Mouse (Mus musculus) stomach, embryonic 14.5 days (tissue): ENCODE measurements around the gene Snrpd2. TPM values are rescaled to one million over a fixed set of nuclear protein-coding genes. Genes with fewer than 3 reads are reported as not detected.

Experiments used
- ATAC-seq: fragments of 200-750 bp; cut with Nextera tagmentation; 2 replicates; pipeline ENCODE4 v1.8.0; 2017; ENCODE audit warnings: low read depth, moderate TSS enrichment; ENCODE audit not compliant: insufficient number of reproducible peaks, insufficient read depth, low FRiP score
- H3K27ac ChIP-seq: fragments of 300-500 bp; sonication (generic); 2 replicates; pipeline ENCODE4 v1.5.1; 2014; ENCODE audit warnings: mild to moderate bottlenecking, low read length, moderate library complexity, mixed read lengths
- H3K27me3 ChIP-seq: fragments of 300-500 bp; sonication (generic); 2 replicates; pipeline ENCODE4 v1.6.1; 2014; ENCODE audit warnings: low read length, control low read depth, mixed read lengths; ENCODE audit not compliant: control insufficient read depth, insufficient read depth
- H3K36me3 ChIP-seq: fragments of 300-500 bp; sonication (generic); 2 replicates; pipeline ENCODE4 v1.6.1; 2014; ENCODE audit warnings: mild to moderate bottlenecking, control low read depth, low read length, moderate library complexity, mixed read lengths; ENCODE audit not compliant: control insufficient read depth, insufficient read depth
- H3K4me1 ChIP-seq: fragments of 300-500 bp; sonication (generic); 2 replicates; pipeline ENCODE4 v1.6.1; 2014; ENCODE audit warnings: low read length, control low read depth, mixed read lengths; ENCODE audit not compliant: control insufficient read depth, insufficient read depth
- H3K4me2 ChIP-seq: fragments of 300-500 bp; sonication (generic); replicated peaks from 2 replicates; pipeline ENCODE4 v1.6.1; 2014; ENCODE audit warnings: low read depth, low read length, control low read depth
- H3K4me3 ChIP-seq: fragments of 300-500 bp; sonication (generic); 2 replicates; pipeline ENCODE4 v1.5.1; 2014; ENCODE audit warnings: low read depth, low read length, control low read depth
- H3K9ac ChIP-seq: fragments of 300-500 bp; sonication (generic); replicated peaks from 2 replicates; pipeline ENCODE4 v1.6.1; 2014; ENCODE audit warnings: low read depth, mild to moderate bottlenecking, control low read depth, low read length, moderate library complexity, mixed read lengths
- H3K9me3 ChIP-seq: fragments of 300-500 bp; sonication (generic); 2 replicates; pipeline ENCODE4 v1.6.1; 2016; ENCODE audit warnings: low read depth, low read length, control low read depth; ENCODE audit not compliant: control insufficient read depth
- WGBS: fragments of 180-500 bp; shearing (Covaris S2); extraction: QIAGEN DNeasy Blood & Tissue Kit; methylation state at CpG from one replicate; pipeline ENCODE4 v1.1.7; 2014; 5-methylcytosine and 5-hydroxymethylcytosine counted together
- polyA plus RNA-seq: library from polyadenylated mRNA; unstranded; fragments of >200 nt; fragmentation: Nextera tagmentation; extraction: Ambion mirVana; gene quantifications from 2 replicates; pipeline ENCODE4 v1.2.1, GENCODE M21; 2014

Snrpd2 gene
- polyA plus RNA-seq, 1 experiment from 2014 or later = 161 TPM

GRCm38 (mm10) chr7:19119631-19120429, 29.7 kb upstream of the Snrpd2 start, which contains the start of gene Fbxo46:
Fbxo46 (plus strand) TSS chr7:19119859.
- peak; percentile 95 for ATAC-seq
- H3K36me3 ChIP-seq = no peaks in the 10 kb centered on the region
- WGBS = 1% methylated on average over 34 of the region's 34 CpGs
- H3K27me3 ChIP-seq = no peaks in the 10 kb centered on the region
- H3K9ac ChIP-seq = peak within 1 kb of the TSS; percentile 74
- peak within 1 kb of the TSS; percentile 68 for H3K4me3 ChIP-seq
- peaks cover 16% of the 10 kb centered on the region; the same call in 1 of the 2 replicates for H3K4me1 ChIP-seq
- peaks cover 4% of the 10 kb centered on the region; the same call in 1 of the 2 replicates for H3K9me3 ChIP-seq
- peak within 1 kb of the TSS; percentile 48; the same call in 1 of the 2 replicates for H3K27ac ChIP-seq
- peak within 1 kb of the TSS; percentile 85 for H3K4me2 ChIP-seq

GRCm38 (mm10) chr7:19121686-19122085, 27.8 kb upstream of the Snrpd2 start:
- H3K4me2 ChIP-seq = no peak overlapping the region
- H3K4me3 ChIP-seq = no peak overlapping the region
- H3K9me3 ChIP-seq = peaks cover 4% of the 10 kb centered on the region; the same call in 1 of the 2 replicates
- no peak overlapping the region for H3K9ac ChIP-seq
- no peak for ATAC-seq
- WGBS = 88% methylated on average over 4 of the region's 4 CpGs
- peaks cover 16% of the 10 kb centered on the region; the same call in 1 of the 2 replicates for H3K4me1 ChIP-seq
- H3K27ac ChIP-seq = no peak overlapping the region
- no peaks in the 10 kb centered on the region for H3K36me3 ChIP-seq
- H3K27me3 ChIP-seq = no peaks in the 10 kb centered on the region

GRCm38 (mm10) chr7:19124713-19125112, 24.8 kb upstream of the Snrpd2 start:
- Histone ChIP-seq H3K9me3 (no peaks in the 10 kb centered on the region), H3K9ac (no peak overlapping the region), H3K27me3 (no peaks in the 10 kb centered on the region), H3K36me3 (no peaks in the 10 kb centered on the region; the same call in 1 of the 2 replicates), H3K4me1 (peaks cover 9% of the 10 kb centered on the region; the same call in 1 of the 2 replicates), H3K27ac (no peak overlapping the region), H3K4me2 (no peak overlapping the region), H3K4me3 (no peak overlapping the region)
- WGBS = 92% methylated on average over 6 of the region's 6 CpGs
- ATAC-seq = no peak

DNA sequence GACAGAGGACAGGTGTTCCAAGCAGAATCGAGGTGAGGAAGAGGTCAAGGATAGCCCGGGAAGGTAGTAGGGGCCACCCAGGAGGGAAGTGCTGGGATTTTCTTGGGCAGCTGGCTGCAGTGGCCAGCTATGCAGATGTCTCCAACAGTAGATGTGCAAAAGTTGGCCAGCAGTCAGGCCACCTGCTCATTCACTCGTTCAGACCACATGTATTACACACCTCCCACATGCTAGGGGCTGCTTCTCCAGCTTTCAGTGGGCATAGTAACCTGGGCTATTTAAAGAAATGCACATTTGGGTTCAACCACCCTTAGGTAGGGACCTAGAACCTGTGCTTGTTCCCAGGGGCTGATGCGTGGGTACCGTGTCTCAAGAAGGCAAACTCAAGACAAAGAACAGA, 21.8 kb upstream of the Snrpd2 start:
- no peak overlapping the region for H3K9ac ChIP-seq
- no peaks in the 10 kb centered on the region for H3K9me3 ChIP-seq
- no peaks in the 10 kb centered on the region for H3K4me1 ChIP-seq
- H3K4me2 ChIP-seq = no peak overlapping the region
- WGBS = 81% methylated on average over 5 of the region's 5 CpGs
- ATAC-seq = no peak
- H3K36me3 ChIP-seq = no peaks in the 10 kb centered on the region; the same call in 1 of the 2 replicates
- H3K4me3 ChIP-seq = no peak overlapping the region
- H3K27me3 ChIP-seq = no peaks in the 10 kb centered on the region
- H3K27ac ChIP-seq = no peak overlapping the region

DNA sequence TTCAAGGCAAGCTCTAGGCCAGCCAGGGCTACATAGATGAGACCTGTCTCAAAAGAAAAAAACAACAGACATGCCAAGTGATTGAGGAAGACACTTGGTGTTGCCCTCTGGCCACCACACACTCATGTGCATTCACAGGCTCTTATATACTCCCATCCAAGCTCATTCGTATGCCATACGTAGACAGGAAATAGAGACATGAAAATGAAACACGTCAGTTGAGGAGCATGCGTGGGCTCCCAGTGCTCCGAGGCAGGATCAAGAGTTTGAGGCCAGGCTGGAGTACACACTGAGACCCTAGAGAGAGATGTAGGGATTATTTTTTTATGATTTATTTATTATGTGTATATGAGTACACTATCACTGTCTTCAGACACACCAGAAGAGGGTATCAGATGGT, 20.1 kb upstream of the Snrpd2 start:
- H3K27ac ChIP-seq = no peak overlapping the region
- no peak overlapping the region for H3K4me3 ChIP-seq
- H3K4me2 ChIP-seq = no peak overlapping the region
- no peaks in the 10 kb centered on the region for H3K9me3 ChIP-seq
- H3K9ac ChIP-seq = no peak overlapping the region
- no peaks in the 10 kb centered on the region for H3K27me3 ChIP-seq
- no peaks in the 10 kb centered on the region; the same call in 1 of the 2 replicates for H3K36me3 ChIP-seq
- WGBS = 93% methylated on average over 5 of the region's 5 CpGs
- ATAC-seq = no peak
- no peaks in the 10 kb centered on the region for H3K4me1 ChIP-seq

DNA sequence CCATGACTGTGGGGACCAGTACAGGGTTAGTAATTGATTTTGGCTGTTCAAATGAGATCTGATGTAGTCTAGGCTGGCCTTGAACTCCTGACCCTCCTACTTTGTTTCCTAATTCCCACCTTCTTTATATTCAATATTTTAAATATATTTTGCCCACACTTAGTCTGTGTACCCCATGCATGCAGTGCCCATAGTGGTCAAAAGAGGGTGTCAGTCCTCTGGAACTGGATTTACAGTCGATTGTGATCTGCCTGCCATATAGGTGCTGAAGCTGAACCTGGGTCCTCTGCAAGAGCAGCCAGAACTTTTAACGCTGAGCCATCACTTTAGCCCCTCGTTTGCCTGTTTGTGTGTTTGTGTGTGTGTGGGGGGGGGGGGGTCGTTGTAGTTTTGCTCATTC, 18.9 kb upstream of the Snrpd2 start:
- Histone ChIP-seq H3K4me2 (peak overlapping the region; percentile 43), H3K4me1 (no peaks in the 10 kb centered on the region), H3K36me3 (peaks cover 5% of the 10 kb centered on the region), H3K27me3 (no peaks in the 10 kb centered on the region), H3K9me3 (no peaks in the 10 kb centered on the region), H3K27ac (peak overlapping the region; percentile 59; the same call in 1 of the 2 replicates), H3K9ac (no peak overlapping the region), H3K4me3 (peak overlapping the region; percentile 37; the same call in 1 of the 2 replicates)
- 26% methylated on average over 4 of the region's 4 CpGs for whole genome bisulfite sequencing
- no peak for ATAC-seq

GRCm38 (mm10) chr7:19131324-19131848, 18.1 kb upstream of the Snrpd2 start:
- no peaks in the 10 kb centered on the region for H3K4me1 ChIP-seq
- peak; percentile 98 for ATAC-seq
- H3K27ac ChIP-seq = peak overlapping the region; percentile 59; the same call in 1 of the 2 replicates
- peaks cover 13% of the 10 kb centered on the region for H3K36me3 ChIP-seq
- H3K4me2 ChIP-seq = peak overlapping the region; percentile 59
- H3K27me3 ChIP-seq = no peaks in the 10 kb centered on the region
- peak overlapping the region; percentile 37 for H3K4me3 ChIP-seq
- WGBS = 0% methylated on average over 39 of the region's 39 CpGs
- H3K9me3 ChIP-seq = no peaks in the 10 kb centered on the region
- H3K9ac ChIP-seq = no peak overlapping the region

- H3K27ac ChIP-seq = no peak overlapping the region
- no peak for ATAC-seq
- H3K9ac ChIP-seq = no peak overlapping the region
- H3K27me3 ChIP-seq = no peaks in the 10 kb centered on the region
- no peak overlapping the region for H3K4me2 ChIP-seq
- H3K4me1 ChIP-seq = no peaks in the 10 kb centered on the region
- peaks cover 52% of the 10 kb centered on the region for H3K36me3 ChIP-seq
- H3K4me3 ChIP-seq = no peak overlapping the region
- no peaks in the 10 kb centered on the region for H3K9me3 ChIP-seq
- 94% methylated on average over 13 of the region's 13 CpGs for WGBS
Measured at GRCm38 (mm10) chr7:19136168-19136567, 13.4 kb upstream of the Snrpd2 start.
